Mouse (Mus musculus): Measurements from ENCODE around the gene Mcpt4. TPM values are rescaled to one million over a fixed set of nuclear protein-coding genes. Genes with fewer than 3 reads are reported as not detected.
"Not testable (repeated sequence)": the region's sequence is repeated elsewhere in the genome, so short reads cannot be mapped to it uniquely, and the experiment has no call there.

The Mcpt4 gene
- polyA plus RNA-seq, 1 experiment: not detected

GRCm38 (mm10) chr14:56082016-56082415 lies 19.9 kb upstream of the Mcpt4 start:
- TF ChIP-seq GATA1 (IDR thresholded peaks at IDR 0.05; ENCODE audit: low read length): no peak
- no peak for TF ChIP-seq TAL1 (IDR thresholded peaks at IDR 0.05; ENCODE audit: low read length)
- Histone ChIP-seq H3K4me3 (replicated peaks) (no peak overlapping the region), H3K36me3 (ENCODE audit: control insufficient read depth) (no peaks in the 10 kb centered on the region), H3K27me3 (ENCODE audit: control insufficient read depth) (no peaks in the 10 kb centered on the region), H3K9me3 (ENCODE audit: control insufficient read depth, low read length) (no peaks in the 10 kb centered on the region), H3K4me1 (ENCODE audit: control insufficient read depth) (no peaks in the 10 kb centered on the region)

- no peaks in the 10 kb centered on the region for H3K9me3 ChIP-seq (ENCODE audit: control insufficient read depth, low read length)
- H3K27me3 ChIP-seq (ENCODE audit: control insufficient read depth): peaks cover 2% of the 10 kb centered on the region; the same call in 1 of the 2 replicates
- no peaks in the 10 kb centered on the region for H3K36me3 ChIP-seq (ENCODE audit: control insufficient read depth)
- TF ChIP-seq GATA1 (IDR thresholded peaks at IDR 0.05; ENCODE audit: low read length) (no peak), TAL1 (IDR thresholded peaks at IDR 0.05; ENCODE audit: low read length) (no peak)
- peaks cover 2% of the 10 kb centered on the region for H3K4me1 ChIP-seq (ENCODE audit: control insufficient read depth)
- H3K4me3 ChIP-seq (replicated peaks): no peak overlapping the region
Observed at GRCm38 (mm10) chr14:56057722-56058121, 4.4 kb downstream of the Mcpt4 start.

- Histone ChIP-seq H3K36me3 (ENCODE audit: control insufficient read depth) (no peaks in the 10 kb centered on the region), H3K4me3 (replicated peaks) (no peak overlapping the region), H3K4me1 (ENCODE audit: control insufficient read depth) (peaks cover 2% of the 10 kb centered on the region), H3K27me3 (ENCODE audit: control insufficient read depth) (peaks cover 5% of the 10 kb centered on the region; the same call in 1 of the 2 replicates), H3K9me3 (ENCODE audit: control insufficient read depth, low read length) (no peaks in the 10 kb centered on the region)
- TF ChIP-seq GATA1 (IDR thresholded peaks at IDR 0.05; ENCODE audit: low read length): no peak
- TF ChIP-seq TAL1 (IDR thresholded peaks at IDR 0.05; ENCODE audit: low read length): no peak
Observed at GRCm38 (mm10) chr14:56055408-56055807, 6.7 kb downstream of the Mcpt4 start.

GRCm38 (mm10) chr14:56041792-56042191 lies 20.3 kb downstream of the Mcpt4 start, which contains the start of gene Mcpt2:
Gene Mcpt2, plus strand, starts transcription at chr14:56042041.
- not testable (repeated sequence) for H3K9me3 ChIP-seq (ENCODE audit: control insufficient read depth, low read length); H3K4me1 ChIP-seq (ENCODE audit: control insufficient read depth); H3K4me3 ChIP-seq (replicated peaks); H3K36me3 ChIP-seq (ENCODE audit: control insufficient read depth); H3K27me3 ChIP-seq (ENCODE audit: control insufficient read depth)

- H3K4me3 ChIP-seq (replicated peaks): no peak overlapping the region
- H3K4me1 ChIP-seq (ENCODE audit: control insufficient read depth): no peaks in the 10 kb centered on the region
- no peaks in the 10 kb centered on the region for H3K9me3 ChIP-seq (ENCODE audit: control insufficient read depth, low read length)
- peaks cover 2% of the 10 kb centered on the region; the same call in 1 of the 2 replicates for H3K27me3 ChIP-seq (ENCODE audit: control insufficient read depth)
- no peak for TF ChIP-seq TAL1 (IDR thresholded peaks at IDR 0.05; ENCODE audit: low read length)
- no peak for TF ChIP-seq GATA1 (IDR thresholded peaks at IDR 0.05; ENCODE audit: low read length)
- H3K36me3 ChIP-seq (ENCODE audit: control insufficient read depth): no peaks in the 10 kb centered on the region
Observed at GRCm38 (mm10) chr14:56034433-56034832, 27.7 kb downstream of the Mcpt4 start.

GRCm38 (mm10) chr14:56030395-56030794 lies 31.7 kb downstream of the Mcpt4 start, which contains the start of gene Mcpt9:
Gene Mcpt9, minus strand, starts transcription at chr14:56030495.
- H3K4me1 ChIP-seq (ENCODE audit: control insufficient read depth); H3K9me3 ChIP-seq (ENCODE audit: control insufficient read depth, low read length); H3K4me3 ChIP-seq (replicated peaks); H3K27me3 ChIP-seq (ENCODE audit: control insufficient read depth); H3K36me3 ChIP-seq (ENCODE audit: control insufficient read depth): not testable (repeated sequence)

- H3K4me1 ChIP-seq (ENCODE audit: control insufficient read depth): peaks cover 33% of the 10 kb centered on the region
Observed at GRCm38 (mm10) chr14:56021305-56021704, 40.8 kb downstream of the Mcpt4 start.

GRCm38 (mm10) chr14:56019446-56019845 lies 42.7 kb downstream of the Mcpt4 start:
- Histone ChIP-seq H3K4me3 (replicated peaks) (no peak overlapping the region), H3K4me1 (ENCODE audit: control insufficient read depth) (peaks cover 31% of the 10 kb centered on the region), H3K9me3 (ENCODE audit: control insufficient read depth, low read length) (no peaks in the 10 kb centered on the region), H3K27me3 (ENCODE audit: control insufficient read depth) (peaks cover 5% of the 10 kb centered on the region), H3K36me3 (ENCODE audit: control insufficient read depth) (no peaks in the 10 kb centered on the region)
- TF ChIP-seq TAL1 (IDR thresholded peaks at IDR 0.05; ENCODE audit: low read length): no peak
- TF ChIP-seq GATA1 (IDR thresholded peaks at IDR 0.05; ENCODE audit: low read length): no peak

More at GRCm38 (mm10) chr14:56021305-56021704, 40.8 kb downstream of the Mcpt4 start:
- H3K9me3 ChIP-seq (ENCODE audit: control insufficient read depth, low read length); H3K4me3 ChIP-seq (replicated peaks); H3K36me3 ChIP-seq (ENCODE audit: control insufficient read depth); H3K27me3 ChIP-seq (ENCODE audit: control insufficient read depth): not testable (repeated sequence)
- 0 out of 2 replicates have a peak, but pooled peaks have one; percentile 21 for TF ChIP-seq GATA1 (IDR thresholded peaks at IDR 0.05; ENCODE audit: low read length)
- TF ChIP-seq TAL1 (IDR thresholded peaks at IDR 0.05; ENCODE audit: low read length): peak; percentile 41; the same call in 2 of the 3 replicates

GRCm38 (mm10) chr14:56017671-56018070 lies 44.4 kb downstream of the Mcpt4 start, which contains the start of gene Mcpt1:
Gene Mcpt1, plus strand, starts transcription at chr14:56017971.
- not testable (repeated sequence) for H3K27me3 ChIP-seq (ENCODE audit: control insufficient read depth); H3K4me3 ChIP-seq (replicated peaks); H3K9me3 ChIP-seq (ENCODE audit: control insufficient read depth, low read length); H3K36me3 ChIP-seq (ENCODE audit: control insufficient read depth)
- peaks cover 30% of the 10 kb centered on the region for H3K4me1 ChIP-seq (ENCODE audit: control insufficient read depth)

GRCm38 (mm10) chr14:56013924-56014323 lies 48.2 kb downstream of the Mcpt4 start:
- H3K4me1 ChIP-seq (ENCODE audit: control insufficient read depth): peaks cover 4% of the 10 kb centered on the region
- H3K27me3 ChIP-seq (ENCODE audit: control insufficient read depth): peaks cover 5% of the 10 kb centered on the region
- no peak for TF ChIP-seq GATA1 (IDR thresholded peaks at IDR 0.05; ENCODE audit: low read length)
- no peak for TF ChIP-seq TAL1 (IDR thresholded peaks at IDR 0.05; ENCODE audit: low read length)
- no peak overlapping the region for H3K4me3 ChIP-seq (replicated peaks)
- peaks cover 2% of the 10 kb centered on the region; the same call in 1 of the 2 replicates for H3K36me3 ChIP-seq (ENCODE audit: control insufficient read depth)
- H3K9me3 ChIP-seq (ENCODE audit: control insufficient read depth, low read length): no peaks in the 10 kb centered on the region

All from erythroblast, embryonic 14.5 days (primary cell).